Mouse (Mus musculus) megakaryocyte-erythroid progenitor cell, adult 5 weeks (primary cell): Measurements from ENCODE around the gene Gm45711. TPM values are rescaled to one million over a fixed set of nuclear protein-coding genes. Genes with fewer than 3 reads are reported as not detected.

Experiments used
- polyA plus RNA-seq: library from polyadenylated mRNA; stranded (reverse); fragments of >175 nt; gene quantifications from 2 replicates; pipeline ENCODE4 v1.2.3, GENCODE M21; 2012

Gm45711 gene
- not detected in 2 replicates for polyA plus RNA-seq

DNA sequence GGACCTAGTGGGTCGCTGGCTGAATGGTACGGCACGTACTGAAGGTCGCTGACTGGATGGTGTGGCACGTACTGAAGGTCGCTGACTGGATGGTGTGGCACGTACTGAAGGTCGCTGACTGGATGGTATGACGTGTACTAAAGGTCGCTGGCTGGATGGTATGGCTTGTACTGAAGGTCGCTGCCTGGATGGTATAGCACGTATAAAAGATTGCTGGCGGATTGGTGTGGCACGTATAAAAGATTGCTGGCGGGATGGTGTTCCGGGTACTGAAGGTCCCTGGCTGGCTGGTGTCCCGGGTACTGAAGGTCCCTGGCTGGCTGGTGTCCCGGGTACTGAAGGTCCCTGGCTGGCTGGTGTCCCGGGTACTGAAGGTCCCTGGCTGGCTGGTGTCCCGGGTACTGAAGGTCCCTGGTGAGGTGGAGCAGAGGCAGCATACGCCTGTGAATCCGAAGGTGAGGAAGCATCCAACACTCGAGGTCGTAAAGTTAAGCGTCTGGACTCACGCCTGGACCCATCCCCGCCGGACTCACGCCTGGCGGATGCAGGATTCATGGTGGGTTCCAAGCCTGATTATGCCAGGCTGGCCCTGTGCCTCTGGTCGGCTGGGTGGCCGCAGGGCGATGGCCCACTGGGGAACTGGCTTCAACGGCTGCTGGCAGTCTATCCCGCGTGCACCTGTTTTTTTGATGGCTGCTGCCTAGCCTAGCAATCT, at the start of gene Gm45711, which contains the start of gene Cmtm1:
Gene Gm45711 (minus strand): TSS at position 641 of the 715 bp plus-strand sequence.
Gene Cmtm1 (minus strand): TSS at position 705 of the 715 bp plus-strand sequence.

DNA sequence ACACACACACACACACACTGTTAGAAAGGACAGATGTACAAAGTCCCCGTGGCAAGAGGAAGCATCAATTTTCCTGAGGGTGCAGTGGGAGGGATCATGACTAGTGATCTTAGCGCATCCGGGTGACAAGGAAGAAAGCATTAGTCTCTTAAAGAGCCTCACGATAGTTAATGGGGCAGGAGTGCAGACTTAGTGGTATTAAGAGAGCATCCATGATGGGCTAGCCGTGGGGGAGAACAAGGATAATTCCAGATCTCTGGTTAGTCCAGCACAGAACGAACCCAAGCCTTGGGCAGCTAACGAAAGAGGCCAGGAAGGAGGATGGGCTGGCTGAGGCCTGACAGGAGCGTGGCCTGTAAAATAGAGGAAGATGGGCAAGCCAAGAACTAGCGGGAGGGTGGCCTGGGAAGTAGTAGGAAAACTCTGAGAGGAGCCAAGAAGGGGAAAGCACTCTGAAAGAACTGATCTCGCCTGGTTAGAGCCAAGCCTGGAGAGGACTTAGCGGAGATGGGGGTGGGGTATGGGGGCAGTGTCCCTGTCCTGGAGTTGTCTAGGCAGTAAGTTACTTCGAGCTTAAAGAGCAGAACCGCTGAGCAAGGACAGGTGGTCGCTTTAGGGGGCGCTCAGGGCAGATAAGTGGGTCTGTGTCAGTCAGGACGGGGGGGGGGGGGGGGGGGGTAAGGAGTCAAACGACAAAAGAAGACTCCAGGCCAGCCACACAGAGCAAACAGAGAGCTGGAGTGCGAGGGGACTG, 29.5 kb upstream of the Gm45711 start, which contains the start of gene Cmtm3:
Gene Cmtm3 (plus strand): TSS at position 182 of the 754 bp plus-strand sequence.

DNA sequence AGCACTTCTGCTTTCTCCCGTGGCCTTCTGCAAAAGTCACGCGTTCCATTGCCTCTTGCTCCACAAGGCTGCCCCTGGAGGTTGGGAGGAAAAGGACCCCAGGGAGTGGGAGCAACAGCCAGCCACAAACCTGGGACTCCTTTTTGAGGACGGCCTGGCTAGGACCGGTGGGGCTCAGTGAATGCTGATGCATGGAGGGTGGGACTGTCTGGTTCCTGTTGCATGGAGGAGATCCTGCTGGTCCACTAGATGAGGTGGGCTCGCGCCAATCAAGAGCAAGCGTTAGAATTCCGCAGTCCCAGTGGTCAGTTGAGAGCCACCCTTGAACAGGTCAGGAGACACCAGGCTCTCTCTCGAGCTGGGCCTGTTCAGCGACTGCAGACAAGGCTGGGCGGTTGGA, 12.0 kb upstream of the Gm45711 start, which contains the start of gene Cmtm2b:
Gene Cmtm2b (plus strand): TSS at position 301 of the 400 bp plus-strand sequence.

DNA sequence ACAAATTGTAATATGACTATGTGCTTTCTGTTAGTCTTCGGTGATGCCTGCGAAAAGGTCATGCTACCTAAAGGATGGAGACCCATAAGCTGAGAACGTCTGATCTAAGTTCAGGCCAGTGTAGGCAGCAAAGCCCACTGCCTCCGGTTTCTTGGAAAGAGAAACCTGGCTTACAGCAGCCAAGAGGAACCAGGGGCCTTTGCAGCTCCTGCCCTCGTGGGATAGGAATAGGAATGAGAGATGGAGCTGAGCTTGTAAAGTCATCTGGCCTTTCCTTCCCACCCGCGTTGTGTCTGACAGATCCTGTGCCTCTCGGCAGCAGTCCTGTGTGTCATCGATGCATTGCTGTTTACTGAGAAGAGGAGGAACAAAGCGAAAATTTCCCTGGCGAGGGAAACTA, 11.4 kb upstream of the Gm45711 start, which contains the start of gene Gm11020:
Gene Gm11020 (plus strand): TSS at position 301 of the 400 bp plus-strand sequence.

DNA sequence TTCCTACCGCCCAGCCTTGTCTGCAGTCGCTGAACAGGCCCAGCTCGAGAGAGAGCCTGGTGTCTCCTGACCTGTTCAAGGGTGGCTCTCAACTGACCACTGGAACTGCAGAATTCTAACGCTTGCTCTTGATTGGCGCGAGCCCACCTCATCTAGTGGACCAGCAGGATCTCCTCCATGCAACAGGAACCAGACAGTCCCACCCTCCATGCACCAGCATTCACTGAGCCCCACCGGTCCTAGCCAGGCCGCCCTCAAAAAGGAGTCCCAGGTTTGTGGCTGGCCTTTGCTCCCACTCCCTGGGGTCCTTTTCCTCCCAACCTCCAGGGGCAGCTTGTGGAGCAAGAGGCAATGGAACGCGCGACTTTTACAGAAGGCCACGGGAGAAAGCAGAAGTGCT, 16.8 kb downstream of the Gm45711 start, which contains the start of gene Cmtm2a:
Gene Cmtm2a (minus strand): TSS at position 101 of the 400 bp plus-strand sequence.

DNA sequence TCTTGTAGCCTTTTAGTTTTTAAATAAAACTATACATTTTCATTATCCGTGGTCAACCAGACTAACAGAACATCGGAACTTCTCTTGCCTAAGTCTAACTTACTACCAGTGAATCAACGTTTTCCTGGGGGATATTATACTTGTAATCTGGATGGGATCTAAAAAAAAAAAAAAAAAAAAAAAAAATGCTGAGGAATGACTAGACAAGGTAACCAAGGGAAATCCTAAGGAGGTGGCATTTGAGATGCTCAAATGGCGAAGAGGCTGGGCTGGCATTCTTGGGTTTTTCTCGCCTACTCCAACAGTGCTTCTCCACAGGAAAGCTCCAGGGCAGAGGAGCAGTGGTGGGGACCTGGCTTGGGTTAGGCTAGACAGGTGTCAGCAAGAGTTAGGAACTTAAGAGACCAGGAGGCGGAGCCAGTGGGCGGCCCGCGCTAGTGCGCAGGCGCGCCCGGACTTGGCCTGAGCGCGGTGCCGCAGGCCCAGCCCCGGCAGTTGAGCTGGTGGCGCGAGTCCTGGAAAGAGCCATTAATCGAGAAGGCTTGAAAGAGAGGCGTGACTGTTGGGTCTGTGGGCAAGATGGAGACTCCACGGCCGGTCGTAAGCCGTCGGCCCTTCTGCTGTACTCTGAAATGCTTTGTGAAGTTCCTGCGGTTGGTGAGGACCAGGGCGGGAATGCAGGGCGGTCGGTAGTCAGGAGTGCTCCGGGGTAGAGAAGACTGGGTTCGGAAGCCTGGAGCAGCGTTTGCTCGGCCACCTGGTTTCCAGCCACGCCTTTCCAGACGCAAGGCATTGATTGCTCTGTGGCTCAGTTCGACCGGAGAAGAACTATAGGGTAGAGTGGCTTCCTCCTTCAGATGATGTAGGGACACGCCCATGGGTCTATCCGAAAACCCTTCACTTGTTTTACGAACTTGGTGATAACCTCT, 59.2 kb downstream of the Gm45711 start, which contains the start of gene Cklf:
Gene Cklf (plus strand): TSS at position 423 of the 929 bp plus-strand sequence.

DNA sequence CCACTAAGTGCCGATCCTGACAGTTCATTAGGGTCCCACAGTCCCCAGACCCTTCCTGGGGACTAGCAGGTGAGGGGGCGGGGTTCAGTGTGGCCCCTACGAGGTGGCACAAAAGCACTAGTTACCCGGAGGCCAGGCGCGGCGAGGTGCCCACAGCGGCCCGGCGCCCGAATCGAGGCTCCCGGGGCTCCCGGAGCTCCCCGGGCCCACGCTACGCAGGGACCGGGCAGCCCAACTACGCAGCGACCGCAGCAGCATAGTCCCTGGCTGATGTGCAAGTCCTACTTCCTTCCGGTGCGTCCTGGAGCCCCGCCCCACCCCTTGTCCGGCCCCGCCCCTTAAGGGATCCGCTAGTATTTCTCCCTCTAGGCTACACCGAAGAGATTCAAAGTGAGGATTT, 61.6 kb downstream of the Gm45711 start, which contains the start of gene Tk2:
Gene Tk2 (minus strand): TSS at position 283 of the 400 bp plus-strand sequence.

Other genes starting within 250 kb of the Gm45711 start
- gene Cdh5, start 208.5 kb downstream of the Gm45711 start, polyA plus RNA-seq = 0.01 TPM in 1 of 2 replicates, not detected in the other
- gene Bean1, start 139.6 kb downstream of the Gm45711 start, polyA plus RNA-seq = not detected in 2 replicates
- 15.8 and 17.6 TPM in 2 replicates for gene Tk2, start 61.5 kb downstream of the Gm45711 start, polyA plus RNA-seq
- 6.2 and 11.1 TPM in 2 replicates for gene Cklf, start 59.2 kb downstream of the Gm45711 start, polyA plus RNA-seq
- not detected in 2 replicates for gene Cmtm2a, start 16.9 kb downstream of the Gm45711 start, polyA plus RNA-seq
- gene Cmtm1, start 64 bp upstream of the Gm45711 start, polyA plus RNA-seq = not detected in 2 replicates
- not detected in 2 replicates for gene Gm11020, start 11.5 kb upstream of the Gm45711 start, polyA plus RNA-seq
- not detected in 2 replicates for gene Cmtm2b, start 12.1 kb upstream of the Gm45711 start, polyA plus RNA-seq
- 79.5 and 81.5 TPM in 2 replicates for gene Cmtm3, start 29.3 kb upstream of the Gm45711 start, polyA plus RNA-seq
- 0.90 and 0.96 TPM in 2 replicates for gene Cmtm4, start 85.7 kb upstream of the Gm45711 start, polyA plus RNA-seq
- 13.9 and 20.8 TPM in 2 replicates for gene Dync1li2, start 133.0 kb upstream of the Gm45711 start, polyA plus RNA-seq
- gene Terb1, start 199.8 kb upstream of the Gm45711 start, polyA plus RNA-seq = 0.03 TPM in 1 of 2 replicates, not detected in the other
- gene Nae1, start 224.6 kb upstream of the Gm45711 start, polyA plus RNA-seq = 7.5 and 9.9 TPM in 2 replicates
- 0.45 and 0.70 TPM in 2 replicates for gene Car7, start 224.6 kb upstream of the Gm45711 start, polyA plus RNA-seq